Mouse (Mus musculus) midbrain, embryonic 10.5 days (tissue): ENCODE data around the gene Gm45837. TPM values are rescaled to one million over a fixed set of nuclear protein-coding genes. Genes with fewer than 3 reads are reported as not detected.

Experiments used
- DNase-seq: peaks from one replicate; pipeline ENCODE4 v3.0.0-alpha.2; 2017; ENCODE audit warnings: low spot score
- H3K27ac ChIP-seq: fragments of 300-500 bp; sonication (generic); replicated peaks from 2 replicates; pipeline ENCODE4 v1.5.1; 2016; ENCODE audit warnings: mild to moderate bottlenecking
- H3K27me3 ChIP-seq: fragments of 300-500 bp; sonication (generic); 2 replicates; pipeline ENCODE4 v1.6.1; 2016; ENCODE audit warnings: low read depth, mild to moderate bottlenecking; ENCODE audit not compliant: poor library complexity, severe bottlenecking
- H3K36me3 ChIP-seq: fragments of 300-500 bp; sonication (generic); 2 replicates; pipeline ENCODE4 v1.6.1; 2016; ENCODE audit warnings: mild to moderate bottlenecking, moderate library complexity
- H3K4me1 ChIP-seq: fragments of 300-500 bp; sonication (generic); 2 replicates; pipeline ENCODE4 v1.6.1; 2016
- H3K4me3 ChIP-seq: fragments of 300-500 bp; sonication (generic); 2 replicates; pipeline ENCODE4 v1.5.1; 2016; ENCODE audit warnings: mild to moderate bottlenecking, moderate library complexity
- H3K9me3 ChIP-seq: fragments of 300-500 bp; sonication (generic); replicated peaks from 2 replicates; pipeline ENCODE4 v1.6.1; 2016; ENCODE audit warnings: mild to moderate bottlenecking
- WGBS: fragments of 180-500 bp; shearing (Covaris S2); methylation state at CpG from one replicate; pipeline ENCODE4 v1.1.7; 2016; 5-methylcytosine and 5-hydroxymethylcytosine counted together
- polyA plus RNA-seq: library from polyadenylated mRNA; unstranded; fragments of >200 nt; fragmentation: Nextera tagmentation; extraction: Ambion mirVana; gene quantifications from 2 replicates; pipeline ENCODE4 v1.2.1, GENCODE M21; 2016

The Gm45837 gene
- polyA plus RNA-seq, 1 experiment from 2014 or later = 3.0 TPM

DNA sequence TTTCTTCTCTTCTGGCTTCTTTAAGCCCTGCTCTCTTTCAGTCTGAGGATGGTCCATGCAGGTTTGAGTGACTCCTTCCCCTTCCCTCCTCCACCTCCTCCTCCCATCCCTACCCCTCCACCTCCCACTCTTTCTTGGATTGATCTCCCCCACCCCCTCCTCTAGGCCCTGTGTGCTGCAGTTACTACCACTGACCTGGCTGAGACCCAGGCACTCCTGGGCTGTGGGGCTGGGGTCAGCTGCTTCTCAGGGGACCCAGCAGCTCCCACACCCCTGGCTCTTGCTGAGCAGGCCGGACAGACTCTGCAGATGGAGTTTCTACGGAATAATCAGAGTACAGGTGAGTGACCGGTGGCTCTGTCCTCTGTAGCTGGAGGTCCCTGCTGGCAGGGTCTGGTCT lies 16.1 kb upstream of the Gm45837 start:
- H3K4me1 ChIP-seq = peaks cover 34% of the 10 kb centered on the region
- H3K9me3 ChIP-seq = no peaks in the 10 kb centered on the region
- H3K27ac ChIP-seq = peak overlapping the region; percentile 76
- H3K4me3 ChIP-seq = peak overlapping the region; percentile 9; the same call in 1 of the 2 replicates
- H3K27me3 ChIP-seq = no peaks in the 10 kb centered on the region
- no peak for DNase-seq
- WGBS = 56% methylated on average over 3 of the region's 3 CpGs
- H3K36me3 ChIP-seq = no peaks in the 10 kb centered on the region

DNA sequence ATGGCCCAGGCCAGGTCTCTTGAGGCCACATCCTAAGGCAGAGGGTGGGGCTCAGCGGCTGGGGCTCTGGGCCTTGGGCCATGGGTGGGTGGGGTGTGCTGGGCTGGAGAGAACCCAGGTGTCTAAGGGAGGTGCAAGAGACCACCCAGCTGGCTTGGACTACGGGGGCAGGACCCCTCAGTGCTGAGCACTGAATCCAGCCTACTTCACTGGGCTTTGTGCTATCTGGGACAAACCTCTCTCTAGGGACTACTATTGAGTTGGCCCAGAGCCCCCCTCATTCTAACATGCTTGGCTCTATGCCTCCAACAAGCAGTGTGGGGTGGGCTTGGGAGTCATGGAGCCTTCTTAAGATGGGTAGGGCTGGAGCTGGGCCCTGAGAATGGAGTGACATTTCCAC lies 15.2 kb upstream of the Gm45837 start:
- no peaks in the 10 kb centered on the region for H3K27me3 ChIP-seq
- no peak overlapping the region for H3K27ac ChIP-seq
- H3K4me3 ChIP-seq = no peak overlapping the region
- 94% methylated on average over 2 of the region's 2 CpGs for WGBS
- 0 out of 2 replicates have a peak, but pooled peaks cover 2% of the 10 kb centered on the region for H3K36me3 ChIP-seq
- peaks cover 34% of the 10 kb centered on the region for H3K4me1 ChIP-seq
- no peak for DNase-seq
- no peaks in the 10 kb centered on the region for H3K9me3 ChIP-seq

DNA sequence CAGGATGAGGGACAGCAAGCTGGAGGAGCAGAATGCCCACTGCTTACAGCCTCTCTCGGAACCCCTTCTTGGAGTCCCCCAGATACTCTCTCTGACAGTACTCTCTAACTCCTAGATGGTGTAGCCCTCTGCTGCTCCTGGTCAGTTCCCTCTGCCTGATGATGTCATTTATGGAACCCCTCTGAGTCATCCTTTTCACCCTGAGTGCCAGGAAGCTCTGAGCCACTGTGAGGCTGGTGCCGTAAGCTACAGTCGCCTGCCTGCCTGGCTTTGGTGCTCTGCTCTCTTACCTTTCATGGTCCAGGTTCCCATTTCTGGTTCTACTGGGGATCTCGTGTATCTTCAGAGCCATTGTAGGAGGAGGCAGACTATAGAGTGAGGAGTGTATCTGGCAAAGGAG lies 13.5 kb upstream of the Gm45837 start:
- H3K9me3 ChIP-seq = no peaks in the 10 kb centered on the region
- H3K27ac ChIP-seq = no peak overlapping the region
- H3K27me3 ChIP-seq = no peaks in the 10 kb centered on the region
- 0 out of 2 replicates have a peak, but pooled peaks cover 2% of the 10 kb centered on the region for H3K36me3 ChIP-seq
- peaks cover 34% of the 10 kb centered on the region for H3K4me1 ChIP-seq
- DNase-seq = no peak
- no peak overlapping the region for H3K4me3 ChIP-seq
- 89% methylated on average over 4 of the region's 4 CpGs for WGBS

DNA sequence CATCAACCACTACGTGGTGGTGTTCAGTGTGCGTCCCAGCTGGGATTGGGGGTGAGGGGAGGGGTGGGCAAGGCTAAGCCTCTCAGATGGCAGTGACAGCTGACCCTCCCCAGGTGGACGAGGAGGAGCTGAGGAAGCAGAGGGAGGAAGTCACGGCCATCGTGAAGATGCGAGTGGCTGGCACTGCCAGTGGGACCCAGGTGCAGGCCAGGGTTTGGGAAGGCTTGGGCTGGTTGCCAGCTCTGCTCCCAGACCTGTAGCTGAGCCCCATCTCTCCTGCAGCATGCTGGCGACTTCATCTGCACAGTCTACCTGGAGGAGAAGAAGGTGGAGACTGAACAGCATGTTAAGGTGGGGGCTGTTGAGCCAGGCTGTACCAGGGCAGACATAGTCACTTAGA lies 9.2 kb upstream of the Gm45837 start:
- Histone ChIP-seq H3K36me3 (peaks cover 5% of the 10 kb centered on the region; the same call in 1 of the 2 replicates), H3K9me3 (no peaks in the 10 kb centered on the region)
- DNase-seq = no peak

DNA sequence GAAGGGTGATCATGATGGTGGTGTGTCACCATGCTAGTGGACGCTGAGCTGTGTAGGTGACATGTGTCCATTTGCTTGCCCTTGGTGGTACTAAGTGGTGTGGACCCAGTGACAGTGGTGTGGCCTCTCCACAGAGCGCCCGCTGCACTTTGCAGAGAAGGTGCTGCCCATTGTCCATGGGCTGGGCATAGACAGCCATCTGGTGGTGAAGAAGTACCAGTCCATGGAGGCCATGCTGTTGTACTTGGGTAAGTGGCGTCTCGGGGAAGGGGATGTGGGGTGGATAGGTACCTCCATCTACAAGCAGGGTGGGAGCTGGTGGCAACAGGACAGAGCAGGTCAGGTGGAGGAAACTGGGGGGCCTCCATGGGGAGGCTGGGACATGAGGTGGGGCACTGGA lies 6.9 kb upstream of the Gm45837 start:
- 92% methylated on average over 5 of the region's 5 CpGs for WGBS
- peaks cover 5% of the 10 kb centered on the region; the same call in 1 of the 2 replicates for H3K36me3 ChIP-seq
- peaks cover 5% of the 10 kb centered on the region for H3K4me1 ChIP-seq
- no peaks in the 10 kb centered on the region for H3K9me3 ChIP-seq
- no peak overlapping the region for H3K4me3 ChIP-seq
- H3K27ac ChIP-seq = no peak overlapping the region
- no peak for DNase-seq
- H3K27me3 ChIP-seq = no peaks in the 10 kb centered on the region

More for the DNA sequence above, 9.2 kb upstream of the Gm45837 start:
- 84% methylated on average over 7 of the region's 7 CpGs for WGBS
- Histone ChIP-seq H3K4me1 (peaks cover 3% of the 10 kb centered on the region), H3K4me3 (no peak overlapping the region), H3K27me3 (no peaks in the 10 kb centered on the region), H3K27ac (no peak overlapping the region)

DNA sequence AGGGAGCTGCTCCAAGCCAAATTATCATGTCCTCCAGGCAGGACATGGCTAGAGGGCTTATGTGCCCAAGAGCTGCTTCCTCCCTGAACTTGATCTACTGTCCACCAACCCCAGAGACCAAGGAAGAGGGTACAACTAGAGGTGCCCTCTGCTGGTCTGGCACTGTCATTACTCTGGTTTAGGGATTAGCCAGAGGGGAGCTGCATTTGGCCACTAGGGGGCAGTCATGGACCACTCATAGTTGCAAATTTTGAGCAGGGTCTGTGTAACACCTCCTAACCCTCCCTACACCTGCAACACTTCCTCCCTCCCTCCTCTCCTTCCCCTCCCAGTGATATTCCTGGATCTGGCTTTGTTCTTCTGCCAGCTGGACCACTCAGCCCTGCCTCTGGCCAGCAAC lies 2.1 kb downstream of the Gm45837 start:
- peak; percentile 88 for DNase-seq
- Histone ChIP-seq H3K27ac (no peak overlapping the region), H3K9me3 (no peaks in the 10 kb centered on the region), H3K27me3 (peaks cover 36% of the 10 kb centered on the region), H3K4me1 (peaks cover 31% of the 10 kb centered on the region), H3K36me3 (no peaks in the 10 kb centered on the region), H3K4me3 (no peak overlapping the region)

DNA sequence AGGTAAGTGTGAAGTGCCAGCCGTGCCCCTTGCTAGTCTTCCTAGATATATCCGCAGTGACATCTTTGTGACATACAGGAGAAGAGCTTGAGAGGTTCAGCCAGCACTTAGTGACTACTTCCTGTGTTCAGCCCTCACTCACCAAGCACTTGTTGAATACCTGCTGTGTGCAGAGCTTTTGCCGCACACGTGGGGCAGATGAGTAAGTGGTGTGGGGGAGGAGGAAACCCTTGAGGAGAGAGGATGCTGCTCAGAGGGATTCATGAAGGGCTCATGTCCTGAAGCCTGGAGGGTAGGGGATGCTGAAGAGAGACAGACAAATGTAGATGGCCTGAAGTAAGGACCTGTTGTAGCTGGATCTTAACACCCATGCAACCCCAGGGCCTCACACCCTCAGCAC lies 3.5 kb downstream of the Gm45837 start:
- H3K4me3 ChIP-seq = no peak overlapping the region
- H3K4me1 ChIP-seq = peaks cover 39% of the 10 kb centered on the region
- H3K36me3 ChIP-seq = no peaks in the 10 kb centered on the region
- no peaks in the 10 kb centered on the region for H3K9me3 ChIP-seq
- 66% methylated on average over 4 of the region's 4 CpGs for WGBS
- H3K27me3 ChIP-seq = peaks cover 50% of the 10 kb centered on the region
- peak overlapping the region; percentile 74; the same call in 1 of the 2 replicates for H3K27ac ChIP-seq
- DNase-seq = no peak

DNA sequence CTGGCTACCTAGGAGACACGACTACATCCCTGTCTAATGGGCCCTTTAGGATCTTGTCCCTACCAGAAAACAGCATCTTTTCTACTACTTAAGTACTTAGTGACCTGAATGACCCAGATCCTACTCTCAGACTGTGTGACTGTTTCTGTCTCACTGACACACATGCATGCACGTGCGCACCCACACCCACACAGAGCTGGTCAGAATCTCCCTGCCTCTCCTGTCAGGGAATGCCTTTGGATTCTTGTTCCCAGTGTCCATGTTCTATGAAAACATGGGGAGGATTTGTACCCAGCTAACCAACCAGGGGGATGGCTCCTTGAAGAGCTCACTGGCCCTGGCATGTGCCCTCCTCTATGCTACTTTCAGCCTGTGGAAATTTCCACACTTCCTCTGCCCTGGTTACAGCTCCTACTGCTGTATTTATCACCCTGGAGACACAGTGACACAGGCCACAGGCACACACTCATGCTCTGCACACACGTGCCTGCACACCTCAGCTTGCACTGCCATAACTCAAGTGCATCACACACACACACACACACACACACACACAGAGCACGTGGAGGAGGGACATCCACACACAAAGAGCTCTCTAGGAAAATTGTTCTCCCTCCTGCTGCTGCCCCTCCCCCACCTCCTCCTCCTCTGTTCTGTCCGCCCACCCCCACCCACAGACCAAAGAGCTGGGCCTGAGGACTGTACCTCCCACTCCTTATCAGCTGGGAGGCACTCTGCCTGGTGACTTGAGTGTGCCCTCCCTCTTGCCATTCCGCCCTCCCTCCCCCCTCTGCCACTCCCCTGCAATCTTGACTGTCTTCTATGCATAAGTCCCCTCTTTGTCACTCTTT lies 4.2 kb downstream of the Gm45837 start:
- peaks cover 45% of the 10 kb centered on the region for H3K4me1 ChIP-seq
- H3K9me3 ChIP-seq = no peaks in the 10 kb centered on the region
- WGBS = 35% methylated on average over 7 of the region's 7 CpGs
- H3K27ac ChIP-seq = peak overlapping the region; percentile 74
- no peak overlapping the region for H3K4me3 ChIP-seq
- no peak for DNase-seq
- peaks cover 57% of the 10 kb centered on the region for H3K27me3 ChIP-seq
- no peaks in the 10 kb centered on the region for H3K36me3 ChIP-seq

DNA sequence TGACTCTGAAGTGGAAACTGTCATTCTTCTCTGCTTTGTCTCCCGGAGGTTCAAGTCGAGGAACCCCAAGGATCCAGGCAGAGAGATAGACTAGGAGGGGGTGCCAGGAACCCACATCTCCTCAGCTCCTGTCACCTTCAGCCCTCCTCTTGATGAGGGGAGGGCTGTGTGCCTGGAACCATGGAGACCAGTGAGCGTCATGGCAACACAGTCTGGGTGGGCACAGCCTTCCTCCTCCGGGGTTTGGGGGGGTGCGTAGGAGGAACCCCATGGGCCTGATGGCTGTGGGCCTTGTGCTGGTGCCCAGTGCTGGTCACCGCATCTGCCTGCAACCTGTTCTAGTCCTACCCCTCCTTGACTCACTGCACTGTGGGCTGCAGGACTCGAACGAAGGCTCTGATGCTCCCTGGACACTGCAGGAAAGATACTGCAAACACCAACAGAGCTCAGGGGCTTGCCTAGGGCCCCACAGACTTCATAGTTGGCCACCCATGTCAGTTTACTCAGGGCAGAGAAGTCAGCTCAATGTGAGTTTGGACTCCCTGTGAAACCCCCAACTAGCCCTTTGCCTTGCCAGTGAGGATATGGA lies 4.9 kb downstream of the Gm45837 start:
- 46% methylated on average over 8 of the region's 8 CpGs for WGBS
- Histone ChIP-seq H3K4me1 (peaks cover 52% of the 10 kb centered on the region), H3K9me3 (no peaks in the 10 kb centered on the region), H3K36me3 (no peaks in the 10 kb centered on the region), H3K4me3 (no peak overlapping the region), H3K27ac (peak overlapping the region; percentile 74), H3K27me3 (peaks cover 64% of the 10 kb centered on the region)
- DNase-seq = no peak

DNA sequence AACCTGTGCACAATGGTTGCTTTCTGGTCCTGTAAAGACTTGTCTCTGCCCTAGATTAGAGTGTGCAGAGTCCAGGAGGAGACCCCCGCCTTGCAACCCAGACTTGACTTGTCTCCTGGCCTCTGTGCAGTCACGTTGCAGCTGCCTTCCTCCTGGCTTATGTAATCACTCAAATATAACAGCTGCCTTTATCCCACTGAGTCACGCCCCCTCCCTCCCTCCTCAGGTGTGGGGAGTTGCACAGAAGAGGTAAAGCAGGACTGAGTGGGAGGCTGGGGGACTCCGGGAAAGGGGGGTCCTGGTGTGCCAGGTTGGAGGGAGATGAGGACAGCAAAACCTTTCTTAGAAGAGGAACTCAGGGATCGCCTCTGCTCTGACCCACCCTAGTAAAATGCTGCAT lies 5.7 kb downstream of the Gm45837 start:
- Histone ChIP-seq H3K4me3 (no peak overlapping the region), H3K9me3 (no peaks in the 10 kb centered on the region), H3K27ac (no peak overlapping the region), H3K36me3 (no peaks in the 10 kb centered on the region), H3K27me3 (peaks cover 72% of the 10 kb centered on the region), H3K4me1 (peaks cover 58% of the 10 kb centered on the region)
- WGBS = 73% methylated on average over 5 of the region's 5 CpGs
- DNase-seq = no peak

DNA sequence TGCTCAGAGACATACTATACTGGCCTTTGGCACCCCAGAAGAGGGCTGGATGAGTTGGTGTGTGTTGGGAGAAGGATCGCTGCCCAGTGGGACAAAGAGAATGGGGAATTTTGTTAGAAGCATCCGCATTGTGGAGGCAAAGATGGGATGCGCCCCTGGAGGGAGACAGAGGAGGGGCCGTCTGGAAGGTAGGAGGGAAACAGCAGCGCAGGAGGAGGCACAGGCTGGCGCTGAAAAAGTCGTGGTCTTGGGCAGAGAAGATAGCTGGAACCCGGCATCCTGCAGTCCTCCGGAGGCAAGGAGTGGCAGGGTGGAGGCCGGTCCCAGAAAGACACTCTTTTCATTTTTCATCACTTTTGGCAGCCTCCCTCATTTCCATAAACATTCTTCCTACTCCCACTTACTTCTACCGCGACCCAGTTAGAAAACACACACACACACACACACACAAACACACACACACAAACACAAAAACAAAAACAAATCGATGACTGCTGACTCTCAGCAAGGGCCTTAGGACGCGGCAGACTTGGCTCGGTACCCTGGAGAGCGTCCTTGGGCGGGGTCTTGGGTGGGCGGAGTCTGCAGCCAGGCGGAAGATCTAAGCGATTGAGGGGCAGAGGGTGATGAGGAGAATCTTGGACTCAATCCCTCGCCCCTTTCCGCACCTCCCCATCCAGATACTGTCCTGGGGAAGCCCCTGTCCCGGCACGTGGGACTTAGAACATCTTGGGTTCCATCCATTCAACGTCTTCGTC lies 8.5 kb downstream of the Gm45837 start:
- Histone ChIP-seq H3K27ac (no peak overlapping the region), H3K36me3 (no peaks in the 10 kb centered on the region), H3K4me1 (peaks cover 58% of the 10 kb centered on the region), H3K4me3 (peak overlapping the region; percentile 23), H3K9me3 (no peaks in the 10 kb centered on the region), H3K27me3 (peaks cover 77% of the 10 kb centered on the region)
- DNase-seq = peak; percentile 42
- 5% methylated on average over 27 of the region's 27 CpGs for WGBS

DNA sequence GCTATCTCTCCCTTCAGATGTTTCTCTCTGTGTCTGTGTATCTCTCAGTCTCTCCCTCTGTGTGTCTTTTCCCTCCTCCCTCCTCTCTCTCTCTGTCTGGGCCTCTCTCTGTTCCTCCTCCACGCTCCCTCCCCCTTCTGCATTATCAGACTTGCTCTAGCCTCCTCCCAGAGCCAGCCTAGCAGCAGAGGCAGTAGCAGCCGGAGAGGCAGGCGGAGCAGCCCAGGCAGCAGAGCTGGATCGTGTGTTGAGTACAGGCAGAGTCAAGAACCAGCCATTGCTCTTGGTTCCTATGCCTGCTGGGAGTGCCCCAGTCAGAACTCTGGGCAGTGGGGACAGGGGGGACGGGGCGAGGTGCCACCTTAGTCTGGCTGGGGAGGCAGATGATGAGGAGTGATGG lies 10.8 kb downstream of the Gm45837 start, which contains the start of gene Pde2a:
TSS of gene Pde2a (plus strand) at position 163 of the 400 bp plus-strand sequence.
- no peaks in the 10 kb centered on the region for H3K36me3 ChIP-seq
- WGBS = 22% methylated on average over 6 of the region's 6 CpGs
- peak within 1 kb of the TSS; percentile 33 for H3K4me3 ChIP-seq

More for the DNA sequence above, 10.8 kb downstream of the Gm45837 start, which contains the start of gene Pde2a:
- peak; percentile 23 for DNase-seq
- H3K9me3 ChIP-seq = no peaks in the 10 kb centered on the region
- peaks cover 40% of the 10 kb centered on the region for H3K4me1 ChIP-seq
- H3K27me3 ChIP-seq = peaks cover 62% of the 10 kb centered on the region
- 0 out of 2 replicates have a peak within 1 kb of the TSS, but pooled peaks have one; percentile 14 for H3K27ac ChIP-seq
